Mouse (Mus musculus) bone marrow, adult 2 months (tissue): Measurements from ENCODE around the gene Gmds.

Experiments used
- CTCF ChIP-seq: fragments of 200-500 bp; IDR thresholded peaks from 2 replicates; pipeline ENCODE4 v1.5.1; 2011; ENCODE audit warnings: low read length, control low read depth; ENCODE audit not compliant: control insufficient read depth, insufficient read depth
- POLR2A ChIP-seq: fragments of 200-500 bp; IDR thresholded peaks from 2 replicates; pipeline ENCODE4 v1.6.1; 2011; ENCODE audit warnings: low read depth, mild to moderate bottlenecking, control low read depth, low read length, borderline replicate concordance; ENCODE audit not compliant: control insufficient read depth

GRCm38 (mm10) chr13:32040822-32041221, 297.7 kb downstream of the Gmds start:
- no peak for TF ChIP-seq POLR2A
- TF ChIP-seq CTCF = no peak
